Mouse (Mus musculus) myocyte (in vitro differentiated cells): ENCODE data around the gene Lsm2.
"Not testable (repeated sequence)": the region's sequence is repeated elsewhere in the genome, so short reads cannot be mapped to it uniquely, and the experiment has no call there.

Experiments used
- CEBPB ChIP-seq: IDR thresholded peaks from 2 replicates; pipeline ENCODE4 v1.6.1; 2011; ENCODE audit warnings: mild to moderate bottlenecking, moderate library complexity; ENCODE audit not compliant: poor library complexity, insufficient read depth, severe bottlenecking
- E2F4 ChIP-seq: IDR thresholded peaks from one replicate; pipeline ENCODE4 v1.6.1; 2011; ENCODE audit warnings: mild to moderate bottlenecking, control low read depth, moderate library complexity; ENCODE audit not compliant: insufficient read depth
- MAX ChIP-seq: IDR thresholded peaks from one replicate; pipeline ENCODE4 v1.6.1; 2011; ENCODE audit warnings: low read depth, mild to moderate bottlenecking, control low read depth
- MYOG ChIP-seq, 3 experiments: IDR thresholded peaks; one replicate each; pipeline ENCODE4 v1.6.1; 2011; ENCODE audit warnings: control low read depth in 2 of 3, low read depth in 2 of 3, mild to moderate bottlenecking in 2 of 3; ENCODE audit not compliant: insufficient read length in 2 of 3, control insufficient read depth in 1 of 3, insufficient read depth in 1 of 3
- POLR2A ChIP-seq: IDR thresholded peaks from one replicate; pipeline ENCODE4 v1.6.1; 2011; ENCODE audit warnings: low read depth, mild to moderate bottlenecking, control low read depth, moderate library complexity; ENCODE audit not compliant: insufficient read length
- POLR2AphosphoS2 ChIP-seq: IDR thresholded peaks from one replicate; pipeline ENCODE4 v1.6.1; 2011; ENCODE audit warnings: low read depth, control low read depth; ENCODE audit not compliant: insufficient read length
- TCF12 ChIP-seq: IDR thresholded peaks from one replicate; pipeline ENCODE4 v1.6.1; 2011; ENCODE audit warnings: mild to moderate bottlenecking, control low read depth; ENCODE audit not compliant: poor library complexity, insufficient read depth, severe bottlenecking
- TCF3 ChIP-seq: IDR thresholded peaks from one replicate; pipeline ENCODE4 v1.6.1; 2011; ENCODE audit warnings: low read depth, control low read depth; ENCODE audit not compliant: insufficient read length
- USF1 ChIP-seq: IDR thresholded peaks from one replicate; pipeline ENCODE4 v1.6.1; 2011; ENCODE audit warnings: low read depth, mild to moderate bottlenecking, control low read depth, moderate library complexity

GRCm38 (mm10) chr17:34957291-34957690, 24.4 kb upstream of the Lsm2 start:
- not testable (repeated sequence) for TF ChIP-seq CEBPB; MYOG (IDR thresholded peaks at IDR 0.05; ENCODE audit: control insufficient read depth in 1 of 3, insufficient read depth in 1 of 3, insufficient read length in 2 of 3, low read depth in 2 of 3); MAX; USF1; POLR2A; E2F4; POLR2AphosphoS2; TCF3; TCF12
